Mouse (Mus musculus): ENCODE results near the gene Alk.
A peak's percentile ranks its signal among the peaks of the same experiment; 100 is the strongest.

Gene Alk

DNA sequence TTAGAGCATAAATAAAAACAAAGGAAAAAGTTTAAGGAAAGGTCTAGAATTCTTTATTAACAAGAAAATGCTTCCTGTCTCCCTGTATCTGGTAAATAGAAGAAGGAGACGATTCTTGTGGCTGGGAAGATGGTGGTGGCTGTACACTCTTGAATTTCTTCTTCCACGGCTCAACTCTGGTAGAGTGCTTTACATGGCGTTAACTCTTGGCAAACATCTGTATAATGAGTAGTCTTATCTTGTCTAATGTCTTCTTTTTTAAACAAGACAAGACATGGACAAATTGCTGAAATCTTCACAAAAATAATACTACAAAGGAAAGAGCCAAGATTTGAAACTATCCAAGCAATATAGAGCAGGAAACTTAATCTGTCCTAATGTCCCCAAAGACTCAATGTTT lies 202.6 kb downstream of the Alk start:
- no peak for DNase-seq (ENCODE audit: low read depth, low spot score)

DNA sequence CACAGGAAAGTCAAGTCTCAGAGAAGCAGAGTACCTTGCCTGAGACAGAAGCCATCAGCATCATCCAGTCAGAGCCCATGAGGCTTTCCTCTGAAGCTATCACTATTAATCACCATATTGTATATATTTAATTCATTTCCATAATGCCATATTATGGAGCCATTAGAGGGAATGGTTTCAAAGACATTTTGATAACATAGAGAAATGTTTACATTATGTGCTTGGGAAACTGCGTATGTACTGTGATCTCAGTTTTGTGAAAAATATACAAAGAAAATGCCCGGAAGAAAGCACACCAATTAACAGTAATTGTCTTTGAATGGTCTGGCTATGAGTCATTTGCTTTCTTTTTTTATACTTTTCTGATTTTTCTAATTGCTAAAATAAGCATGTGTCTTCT lies 203.1 kb downstream of the Alk start:
- no peak for DNase-seq (ENCODE audit: low read depth, low spot score)

DNA sequence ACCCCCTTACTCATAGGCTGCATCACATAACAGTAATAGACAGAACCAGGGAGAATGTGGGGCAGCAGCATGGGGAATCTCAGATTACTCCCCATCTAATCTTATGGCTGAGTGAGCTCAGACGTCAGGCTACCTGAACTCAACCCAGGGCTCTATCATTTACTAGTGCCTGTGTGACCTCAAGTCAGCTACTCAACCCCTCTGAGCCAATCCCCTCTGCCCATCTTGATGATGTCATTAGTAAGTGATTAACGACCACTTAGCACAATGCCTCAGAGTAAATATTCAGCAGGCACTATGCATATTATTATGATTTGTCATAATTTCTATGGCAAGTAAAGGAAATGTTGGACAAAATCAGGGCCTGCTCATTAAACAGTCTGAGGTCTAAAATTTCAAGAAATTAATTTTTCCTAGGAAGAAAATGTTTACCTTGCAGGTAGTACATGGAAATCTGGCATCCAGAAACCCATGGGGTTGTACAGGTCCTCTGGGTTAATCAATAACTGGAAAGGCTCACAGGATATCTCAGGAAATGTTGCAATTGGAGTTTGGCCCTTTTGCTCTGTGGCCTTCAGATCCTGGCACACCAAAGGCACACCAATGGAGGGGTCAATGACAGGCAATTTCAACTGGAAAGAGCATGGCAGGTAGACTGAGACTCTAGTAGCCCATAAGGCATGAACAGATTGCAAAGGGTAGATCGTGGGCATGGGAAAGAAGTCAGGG lies 204.9 kb downstream of the Alk start:
- no peak for DNase-seq (ENCODE audit: low read depth, low spot score)

DNA sequence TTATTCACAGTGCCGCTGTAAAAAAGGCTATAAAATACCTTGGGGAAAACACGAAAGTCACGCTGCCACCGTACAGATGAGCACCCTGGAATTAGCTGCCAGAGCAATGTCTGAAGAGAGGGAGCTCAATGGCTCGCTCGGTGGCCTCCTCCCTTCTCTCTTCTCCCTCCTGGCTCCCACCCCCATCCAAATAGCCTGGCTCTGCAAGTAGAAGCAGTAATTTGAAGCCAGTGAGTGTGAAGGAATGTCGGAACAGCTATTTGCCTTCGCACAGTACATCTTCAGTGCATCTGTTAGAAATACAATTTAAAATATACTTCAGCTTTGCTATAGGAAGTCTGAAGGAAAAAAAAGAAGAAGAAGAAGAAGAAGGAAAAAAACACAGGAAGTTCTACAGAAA lies 208.5 kb downstream of the Alk start:
- peak; percentile 22 for DNase-seq (ENCODE audit: low read depth, low spot score)

DNA sequence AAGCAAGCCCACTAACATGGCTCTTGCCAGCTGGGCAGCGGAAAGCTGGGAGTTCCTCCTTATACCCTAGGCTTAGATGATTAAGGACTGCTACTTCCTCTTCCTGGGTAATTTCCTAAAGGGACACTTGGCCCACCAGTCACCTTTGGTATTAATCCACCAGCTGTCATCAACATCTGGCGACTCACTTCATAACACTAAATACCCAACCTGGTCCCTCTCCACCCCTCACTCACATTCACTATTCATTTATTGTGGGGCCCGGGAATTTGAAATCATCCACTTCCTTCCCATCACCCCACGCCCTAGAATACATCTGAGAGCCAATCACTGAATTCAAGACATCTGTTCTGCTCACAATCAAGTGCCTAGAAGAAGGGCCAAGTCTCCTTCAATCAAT lies 235.4 kb downstream of the Alk start:
- DNase-seq (ENCODE audit: low read depth, low spot score) = no peak

DNA sequence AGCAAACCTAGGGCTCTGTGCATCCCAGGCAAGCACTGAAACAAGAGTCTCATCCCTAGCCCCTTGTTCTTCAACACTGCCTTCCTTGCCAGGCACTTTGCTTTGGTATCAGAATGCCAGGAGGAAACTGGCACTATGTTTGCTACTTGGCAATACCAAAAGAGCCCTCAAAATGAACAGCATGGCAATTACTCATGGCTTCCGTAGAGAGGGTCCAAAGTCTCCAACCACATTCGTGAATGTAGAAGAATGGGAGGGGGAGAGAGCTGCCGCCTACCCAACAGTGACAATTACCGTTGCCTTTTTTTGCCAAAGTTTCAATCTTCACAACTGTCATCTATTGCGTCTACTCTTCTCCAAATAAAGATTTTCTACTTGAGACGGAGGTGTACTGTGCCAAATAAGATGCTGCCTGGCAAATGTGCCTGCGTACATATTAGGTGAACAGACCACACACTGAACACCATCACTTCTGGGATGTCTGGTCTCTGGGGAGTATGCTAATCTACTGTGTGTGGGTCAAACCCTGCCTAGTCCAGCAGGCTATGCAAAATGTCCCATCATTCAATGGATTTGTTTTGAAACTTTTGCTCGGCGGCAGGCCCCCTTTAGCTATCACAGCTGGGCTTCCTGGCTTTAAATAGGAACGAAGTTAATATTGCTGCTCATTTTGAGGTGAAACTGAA lies 241.5 kb downstream of the Alk start:
- no peak for DNase-seq (ENCODE audit: low read depth, low spot score)

DNA sequence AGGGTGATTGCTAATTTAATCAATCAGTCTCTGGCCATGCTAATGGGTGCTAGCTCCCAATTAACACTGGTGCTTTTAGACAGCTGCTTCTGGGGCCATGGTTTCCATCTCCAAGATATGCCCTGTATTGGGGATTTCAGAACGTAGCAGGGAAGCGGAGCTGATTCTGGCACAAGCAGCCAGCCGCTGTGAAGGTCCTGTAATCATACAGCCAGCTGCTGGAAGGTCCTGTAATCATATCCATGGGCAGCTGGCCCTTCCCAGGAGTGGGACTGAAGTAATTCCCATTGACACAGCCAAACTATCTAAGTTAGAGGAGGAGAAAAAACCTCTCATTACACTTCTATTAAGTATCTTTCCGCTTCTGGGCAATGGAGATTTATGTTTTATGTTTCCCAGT lies 242.5 kb downstream of the Alk start:
- no peak for DNase-seq (ENCODE audit: low read depth, low spot score)

DNA sequence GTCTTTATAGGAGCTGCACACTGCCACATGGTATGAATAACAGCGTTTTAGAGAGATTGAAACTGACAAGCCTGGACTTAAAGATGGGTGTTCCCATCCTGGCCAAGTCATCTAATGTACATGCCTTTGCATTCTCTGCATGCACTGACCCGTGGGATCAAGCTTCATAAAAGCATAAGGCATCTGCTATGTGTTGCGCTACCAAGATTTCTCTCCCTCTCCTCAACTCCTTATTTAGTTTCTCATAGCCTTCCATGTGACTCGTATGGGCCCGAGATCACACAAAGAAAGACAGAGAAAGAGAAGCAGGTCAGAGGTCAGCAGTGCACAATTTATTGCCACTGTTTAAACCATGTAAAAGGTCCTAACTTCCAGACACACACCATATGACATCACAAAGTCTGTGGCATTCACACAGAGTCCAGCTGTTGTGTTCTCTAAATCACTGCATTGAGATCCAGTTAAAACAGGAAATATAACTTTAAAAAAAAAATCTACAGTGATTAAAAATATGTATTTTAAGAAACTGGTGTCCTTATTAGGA lies 247.6 kb downstream of the Alk start:
- peak; percentile 51 for DNase-seq (ENCODE audit: low read depth, low spot score)

DNA sequence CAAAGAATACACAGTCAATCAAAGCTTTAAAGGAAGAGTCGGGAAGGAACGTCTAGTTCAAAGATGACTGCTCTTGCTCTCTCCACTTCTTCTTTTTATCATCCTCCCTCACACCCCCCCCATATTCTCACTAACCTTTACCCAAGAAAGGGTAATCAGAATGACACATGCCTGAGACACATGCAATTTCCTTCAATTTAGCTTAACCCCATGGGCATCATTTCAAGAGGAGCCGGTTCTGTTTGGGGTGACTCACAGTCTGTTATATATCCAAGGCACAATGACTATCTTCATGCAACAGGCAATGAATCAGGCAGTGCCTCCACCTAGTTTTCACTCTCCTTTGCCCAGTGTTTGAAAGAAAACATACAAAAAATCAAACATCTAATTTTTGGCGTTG lies 265.0 kb downstream of the Alk start:
- DNase-seq (ENCODE audit: low read depth, low spot score) = no peak

DNA sequence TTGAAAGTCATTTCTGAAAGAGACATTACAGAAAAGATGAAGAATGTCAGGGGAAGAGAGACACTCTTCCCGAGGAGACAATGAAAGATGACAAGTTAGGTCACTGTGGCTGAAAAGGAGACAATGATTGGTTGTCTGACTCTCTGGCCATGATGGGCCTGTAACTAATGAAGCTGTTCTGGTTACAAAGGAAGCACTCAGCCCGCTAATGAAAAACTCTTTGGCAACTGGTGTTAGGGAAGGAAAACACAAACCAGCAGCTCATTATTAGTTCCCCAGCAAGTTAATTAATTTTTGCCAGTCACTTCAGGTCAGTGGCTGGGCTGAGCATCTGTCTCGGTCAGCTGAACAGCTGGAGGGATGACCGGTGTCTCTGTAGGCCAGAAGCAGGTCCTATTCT lies 271.5 kb downstream of the Alk start:
- DNase-seq (ENCODE audit: low read depth, low spot score) = peak; percentile 4

DNA sequence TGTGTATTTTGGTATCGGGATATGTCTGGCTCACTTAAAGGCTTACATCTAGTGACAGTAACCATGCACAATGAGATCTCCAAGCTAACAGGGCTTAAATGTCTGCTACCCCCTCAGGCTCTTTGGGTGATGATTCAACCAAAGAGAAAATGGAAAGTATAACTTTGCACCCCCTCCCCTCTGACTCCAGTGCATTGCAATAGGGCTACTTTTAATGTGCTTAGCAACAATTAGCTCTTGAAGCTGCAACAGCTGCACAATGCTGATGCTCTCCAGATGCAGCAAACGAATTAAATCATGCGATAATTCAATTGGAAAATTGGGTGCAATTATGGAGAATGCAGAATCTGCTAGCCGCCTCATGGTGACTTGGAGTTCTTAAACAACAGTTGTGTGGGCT lies 278.5 kb downstream of the Alk start:
- DNase-seq (ENCODE audit: low read depth, low spot score) = no peak

DNA sequence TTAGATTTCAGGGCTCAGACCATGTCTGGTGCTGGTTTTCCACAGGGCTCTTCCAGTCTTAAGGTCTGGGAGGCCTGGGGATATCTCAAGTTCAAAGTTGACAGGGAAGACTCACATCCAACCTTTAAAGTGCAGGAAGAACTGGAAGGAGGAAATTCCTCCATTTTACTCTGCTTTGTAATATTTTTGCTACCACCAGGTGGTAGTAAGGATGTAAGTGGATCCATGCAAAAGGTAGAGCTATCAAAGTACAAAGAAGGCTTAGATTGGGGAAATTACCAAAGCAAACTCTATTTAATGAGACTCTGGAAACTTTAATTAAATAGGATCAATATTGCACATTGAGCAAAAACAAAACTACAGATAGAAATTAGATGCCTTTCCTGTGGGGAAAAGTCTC lies 284.9 kb downstream of the Alk start:
- no peak for DNase-seq (ENCODE audit: low read depth, low spot score)

DNA sequence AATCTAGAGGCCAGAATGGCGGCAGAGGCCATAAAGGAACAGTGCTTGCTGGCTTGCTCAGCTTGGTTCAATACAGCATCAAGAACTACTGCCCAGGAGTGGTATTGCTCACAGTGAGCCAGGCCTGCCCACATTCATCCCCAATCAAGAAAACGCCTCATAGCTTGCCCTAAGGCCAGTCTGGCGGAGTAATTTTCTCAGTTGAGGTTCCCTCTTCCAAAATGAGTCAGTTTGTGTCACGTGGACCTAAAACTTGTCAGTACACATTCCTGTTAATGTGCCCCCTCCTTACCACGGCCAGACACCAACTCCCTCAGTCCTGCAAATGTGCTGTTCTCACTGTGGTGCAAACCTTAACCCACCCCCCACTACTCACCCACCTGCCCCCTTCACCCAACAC lies 304.8 kb downstream of the Alk start:
- DNase-seq (ENCODE audit: low read depth, low spot score) = no peak

DNA sequence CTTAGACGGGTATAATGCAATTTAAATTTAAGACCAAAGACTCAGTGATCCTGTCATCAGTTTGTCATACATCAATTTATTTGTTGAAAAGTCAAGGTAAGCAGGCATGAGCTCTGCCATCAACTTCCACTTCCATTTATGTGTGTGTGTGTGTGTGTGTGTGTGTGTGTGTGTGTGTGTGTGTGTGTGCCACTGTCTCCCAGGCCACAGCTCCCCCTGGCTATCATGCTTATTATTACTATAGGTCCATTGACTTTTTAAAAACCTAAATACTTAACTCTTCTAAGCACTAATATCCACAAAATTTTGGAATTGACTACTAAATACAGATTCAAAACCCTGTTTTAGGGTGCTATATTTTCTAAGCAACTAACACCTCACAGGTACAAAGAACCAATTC lies 308.1 kb downstream of the Alk start:
- DNase-seq (ENCODE audit: low read depth, low spot score) = no peak

DNA sequence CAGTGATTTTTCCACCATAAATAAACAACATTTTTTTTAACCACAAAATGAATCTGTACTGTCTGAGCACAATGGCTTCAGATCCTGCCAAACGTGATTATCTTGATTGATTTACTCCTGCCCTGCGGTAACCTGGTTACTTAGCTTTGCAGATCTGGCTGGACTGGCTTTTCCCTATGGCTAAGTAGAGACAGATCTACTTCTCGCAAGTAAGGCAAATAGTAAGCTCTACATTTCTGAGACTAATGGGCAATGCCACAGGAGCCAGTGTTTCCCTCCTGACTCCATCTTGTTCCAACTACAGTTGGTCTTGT lies 311.2 kb downstream of the Alk start:
- no peak for DNase-seq (ENCODE audit: low read depth, low spot score)

DNA sequence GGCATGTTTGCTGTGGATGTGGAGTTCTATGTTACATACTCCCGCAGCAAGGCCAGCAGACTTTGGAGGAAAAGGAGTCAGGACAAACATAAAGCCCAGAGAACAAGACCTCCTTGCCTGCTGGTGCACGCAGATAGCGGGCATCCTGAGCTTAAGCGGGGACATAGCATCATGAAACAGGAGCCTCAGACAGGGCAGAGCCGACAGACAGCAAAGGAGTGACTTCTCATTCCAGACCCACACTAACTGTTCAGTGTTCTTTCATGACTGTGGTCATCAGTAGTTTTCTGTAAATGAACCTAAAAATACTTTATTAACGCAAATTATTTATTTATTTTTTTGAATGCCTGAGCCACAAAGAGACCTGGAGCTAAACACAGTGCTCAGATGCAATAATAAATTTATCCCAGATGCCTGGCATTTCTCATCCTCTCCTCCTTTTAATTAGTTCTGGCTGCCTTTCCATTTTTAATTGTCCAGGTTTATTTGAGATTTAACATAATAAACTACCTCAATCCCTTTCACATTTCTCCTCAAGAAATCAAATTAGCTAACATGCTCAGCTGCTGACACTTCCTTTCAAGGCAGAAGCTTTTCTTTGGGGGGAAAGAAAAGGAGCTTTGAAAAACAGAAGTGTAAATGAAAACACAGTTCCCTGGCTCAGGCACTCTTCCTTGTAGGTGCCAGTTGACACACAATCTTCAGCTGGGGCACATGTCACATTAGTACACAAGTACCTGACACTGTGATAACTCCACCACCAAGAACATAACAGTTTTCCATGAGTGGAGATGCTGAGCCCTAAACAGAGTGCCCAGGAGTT lies 311.8 kb downstream of the Alk start:
- DNase-seq (ENCODE audit: low read depth, low spot score) = no peak

DNA sequence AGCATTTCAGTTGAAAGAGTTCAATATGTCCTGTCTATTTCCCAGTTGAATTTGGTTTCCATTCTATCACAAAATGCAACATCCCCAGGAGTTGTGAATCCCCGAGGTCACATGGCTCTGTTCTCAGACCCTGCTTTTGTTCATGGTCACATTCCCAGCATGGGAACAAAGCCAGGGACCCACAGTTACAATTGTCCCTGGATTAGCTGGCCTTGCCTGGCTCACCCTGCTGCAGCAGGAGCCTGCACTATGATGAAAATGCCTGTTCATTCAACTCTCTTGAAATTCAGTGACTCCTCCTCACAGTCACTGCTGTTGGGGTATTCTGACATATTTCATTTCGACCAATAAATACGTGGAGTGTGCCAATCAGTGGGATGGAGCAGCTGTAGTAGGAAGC lies 318.5 kb downstream of the Alk start:
- DNase-seq (ENCODE audit: low read depth, low spot score) = no peak

DNA sequence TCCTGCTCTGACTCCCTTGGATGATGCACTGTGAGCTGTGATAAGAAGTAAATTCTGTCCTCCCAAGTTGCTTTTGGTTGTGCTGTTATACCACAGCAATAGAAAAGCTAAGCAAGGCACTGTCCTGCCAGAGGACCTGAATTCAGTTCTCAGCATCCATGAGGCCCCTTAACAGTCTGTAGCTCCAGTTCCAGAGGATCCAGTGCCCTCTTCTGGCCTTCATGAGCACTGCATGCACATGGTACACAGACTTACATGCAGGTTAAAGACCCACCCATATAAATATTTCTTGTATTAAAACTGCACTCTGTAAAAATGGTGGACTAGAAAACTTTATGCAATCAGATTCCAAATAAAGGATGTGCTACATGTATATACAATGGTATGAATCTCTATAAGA lies 326.1 kb downstream of the Alk start:
- no peak for DNase-seq (ENCODE audit: low read depth, low spot score)

DNA sequence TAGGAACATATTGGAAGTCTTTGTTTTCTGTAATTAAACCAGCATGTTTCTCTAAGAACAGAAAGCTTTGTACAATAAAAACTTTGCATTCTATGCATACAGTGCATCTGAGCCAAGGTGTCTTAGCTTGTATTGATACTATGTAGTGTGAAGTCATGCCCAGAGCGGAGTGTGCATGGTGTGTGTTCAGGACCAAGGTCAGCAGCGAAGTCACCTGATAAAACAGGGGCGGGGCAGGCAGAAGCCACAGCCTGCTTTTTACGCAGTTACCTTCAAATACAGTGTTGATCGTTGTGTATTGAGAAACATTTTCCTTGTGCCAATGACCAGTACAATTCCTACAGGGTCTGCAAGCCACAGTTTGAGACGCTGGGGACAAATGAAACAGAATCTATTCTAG lies 327.6 kb downstream of the Alk start:
- DNase-seq (ENCODE audit: low read depth, low spot score) = peak; percentile 11

DNA sequence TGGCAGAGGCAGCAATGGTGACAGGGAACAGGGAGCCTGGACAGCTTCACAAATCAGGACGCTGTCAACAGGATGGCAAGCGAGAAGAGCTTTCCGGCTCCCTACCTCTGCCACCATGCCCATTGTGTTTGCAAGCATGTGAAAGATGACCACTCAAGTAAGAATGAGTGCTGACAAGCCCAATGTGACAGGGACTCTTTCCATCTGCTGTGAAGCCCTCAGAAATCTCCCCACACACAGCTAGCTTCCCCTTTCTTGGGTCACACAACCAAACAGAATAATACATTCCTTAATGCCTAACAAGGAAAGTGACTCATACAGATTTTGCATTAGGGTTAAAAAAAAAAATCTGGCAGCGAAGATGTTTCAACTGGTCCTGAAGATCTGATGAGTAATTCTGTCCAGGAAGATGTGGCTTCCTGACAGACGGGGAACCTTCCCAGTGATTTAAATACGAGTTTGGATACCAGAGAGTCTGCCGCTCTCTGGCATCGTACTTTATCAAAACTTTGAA lies 329.0 kb downstream of the Alk start:
- DNase-seq (ENCODE audit: low read depth, low spot score) = no peak

DNA sequence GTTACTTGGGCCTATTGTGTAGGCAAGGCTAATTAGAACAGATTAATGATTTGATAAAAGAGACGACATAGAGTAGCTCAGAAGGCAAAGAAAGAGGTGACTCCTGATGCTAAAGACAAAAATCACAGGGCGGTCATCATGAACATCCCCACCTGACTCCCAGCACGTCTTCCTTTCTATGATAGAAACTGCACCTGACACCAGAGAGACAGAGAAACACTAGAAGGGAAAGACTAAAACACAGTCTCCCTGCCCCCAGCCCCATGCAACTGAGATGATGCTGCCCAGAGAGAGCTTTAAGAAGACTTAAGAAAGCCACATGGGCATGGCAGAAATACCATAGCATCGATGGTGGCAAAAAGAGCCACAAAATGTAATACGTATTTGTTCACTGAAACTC lies 330.2 kb downstream of the Alk start:
- DNase-seq (ENCODE audit: low read depth, low spot score) = no peak

DNA sequence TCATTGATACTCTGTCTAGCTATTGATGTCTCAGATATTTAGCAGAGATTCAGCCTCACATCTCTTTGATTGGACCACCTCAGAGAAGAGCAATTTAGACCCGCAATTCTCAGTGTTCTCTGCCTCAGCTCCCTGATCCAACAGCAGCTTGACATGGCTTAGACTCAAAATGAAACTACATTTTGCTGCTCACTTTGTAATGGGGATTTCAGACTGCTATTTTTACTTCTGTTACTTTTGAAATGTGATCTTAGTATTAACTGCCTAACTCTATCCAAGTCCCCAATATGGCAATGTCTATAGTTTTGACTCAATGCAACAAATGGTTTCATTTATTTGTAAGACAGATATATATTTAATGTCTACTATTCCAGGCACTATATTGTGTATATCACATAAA lies 332.8 kb downstream of the Alk start:
- DNase-seq (ENCODE audit: low read depth, low spot score) = no peak
